Mouse (Mus musculus) midbrain, embryonic 13.5 days (tissue): ENCODE measurements around the gene Gm11034. TPM values are rescaled to one million over a fixed set of nuclear protein-coding genes. Genes with fewer than 3 reads are reported as not detected.

Source experiments
- ATAC-seq: fragments of 200-750 bp; cut with Nextera tagmentation; 2 replicates; pipeline ENCODE4 v1.8.0; 2017; ENCODE audit warnings: mild to moderate bottlenecking, moderate TSS enrichment, moderate library complexity
- H3K27ac ChIP-seq: fragments of 300-500 bp; sonication (generic); 2 replicates; pipeline ENCODE4 v1.5.1; 2015; ENCODE audit warnings: inconsistent platforms, mild to moderate bottlenecking, moderate library complexity
- H3K27me3 ChIP-seq: fragments of 300-500 bp; sonication (generic); 2 replicates; pipeline ENCODE4 v1.6.1; 2015; ENCODE audit warnings: mild to moderate bottlenecking, inconsistent platforms
- H3K36me3 ChIP-seq: fragments of 300-500 bp; sonication (generic); 2 replicates; pipeline ENCODE4 v1.6.1; 2015; ENCODE audit warnings: mild to moderate bottlenecking, inconsistent platforms
- H3K4me1 ChIP-seq: fragments of 300-500 bp; sonication (generic); replicated peaks from 2 replicates; pipeline ENCODE4 v1.6.1; 2015; ENCODE audit warnings: inconsistent platforms
- H3K4me2 ChIP-seq: fragments of 300-500 bp; sonication (generic); replicated peaks from 2 replicates; pipeline ENCODE4 v1.6.1; 2015; ENCODE audit warnings: moderate library complexity, mild to moderate bottlenecking, inconsistent platforms
- H3K4me3 ChIP-seq: fragments of 300-500 bp; sonication (generic); replicated peaks from 2 replicates; pipeline ENCODE4 v1.5.1; 2015; ENCODE audit warnings: mild to moderate bottlenecking, inconsistent platforms
- H3K9ac ChIP-seq: fragments of 300-500 bp; sonication (generic); replicated peaks from 2 replicates; pipeline ENCODE4 v1.6.1; 2015; ENCODE audit warnings: mild to moderate bottlenecking, inconsistent platforms
- H3K9me3 ChIP-seq: fragments of 300-500 bp; sonication (generic); 2 replicates; pipeline ENCODE4 v1.6.1; 2016; ENCODE audit warnings: mild to moderate bottlenecking, inconsistent platforms
- WGBS: fragments of 180-500 bp; shearing (Covaris S2); methylation state at CpG from one replicate; pipeline ENCODE4 v1.1.7; 2015; 5-methylcytosine and 5-hydroxymethylcytosine counted together
- polyA plus RNA-seq: library from polyadenylated mRNA; unstranded; fragments of >200 nt; fragmentation: Nextera tagmentation; extraction: Ambion mirVana; gene quantifications from 2 replicates; pipeline ENCODE4 v1.2.1, GENCODE M21; 2015

Gm11034 gene
- polyA plus RNA-seq, 1 experiment from 2014 or later, result not detected

- no peak for ATAC-seq
- Histone ChIP-seq H3K36me3 (no peaks in the 10 kb centered on the region), H3K4me3 (no peak overlapping the region), H3K4me1 (no peaks in the 10 kb centered on the region), H3K27ac (no peak overlapping the region), H3K9ac (no peak overlapping the region), H3K27me3 (no peaks in the 10 kb centered on the region; the same call in 1 of the 2 replicates), H3K4me2 (no peak overlapping the region), H3K9me3 (peaks cover 13% of the 10 kb centered on the region)
- WGBS, result 77% methylated on average over 1 of the region's 1 CpGs
Observed at GRCm38 (mm10) chr8:72208582-72208981, 4.9 kb downstream of the Gm11034 start.

- ATAC-seq, result no peak
- Histone ChIP-seq H3K36me3 (no peaks in the 10 kb centered on the region), H3K9me3 (peaks cover 14% of the 10 kb centered on the region), H3K27me3 (no peaks in the 10 kb centered on the region), H3K27ac (no peak overlapping the region), H3K4me2 (no peak overlapping the region), H3K4me3 (no peak overlapping the region), H3K4me1 (no peaks in the 10 kb centered on the region), H3K9ac (no peak overlapping the region)
- 59% methylated on average over 8 of the region's 8 CpGs for WGBS
Observed at GRCm38 (mm10) chr8:72197997-72198396, 15.4 kb downstream of the Gm11034 start.

GRCm38 (mm10) chr8:72192065-72192464 is 21.4 kb downstream of the Gm11034 start:
- no peaks in the 10 kb centered on the region for H3K4me1 ChIP-seq
- H3K27ac ChIP-seq, result no peak overlapping the region
- no peaks in the 10 kb centered on the region for H3K36me3 ChIP-seq
- no peak overlapping the region for H3K4me2 ChIP-seq
- H3K9me3 ChIP-seq, result no peaks in the 10 kb centered on the region
- H3K27me3 ChIP-seq, result no peaks in the 10 kb centered on the region
- no peak overlapping the region for H3K9ac ChIP-seq
- no peak overlapping the region for H3K4me3 ChIP-seq
- ATAC-seq, result no peak

- no peak for ATAC-seq
- H3K4me1 ChIP-seq, result no peaks in the 10 kb centered on the region
- no peaks in the 10 kb centered on the region for H3K27me3 ChIP-seq
- H3K36me3 ChIP-seq, result no peaks in the 10 kb centered on the region
- no peaks in the 10 kb centered on the region for H3K9me3 ChIP-seq
- H3K27ac ChIP-seq, result no peak overlapping the region
- no peak overlapping the region for H3K9ac ChIP-seq
- no peak overlapping the region for H3K4me3 ChIP-seq
- no peak overlapping the region for H3K4me2 ChIP-seq
- 91% methylated on average over 2 of the region's 2 CpGs for WGBS
Observed at GRCm38 (mm10) chr8:72190215-72190539, 23.3 kb downstream of the Gm11034 start.

GRCm38 (mm10) chr8:72189417-72190214 is 23.8 kb downstream of the Gm11034 start, which contains the start of gene Hsh2d:
Gene Hsh2d (plus strand): TSS chr8:72189638.
- H3K4me3 ChIP-seq, result no peak within 1 kb of the TSS
- no peak within 1 kb of the TSS for H3K9ac ChIP-seq
- no peak for ATAC-seq
- no peak within 1 kb of the TSS for H3K4me2 ChIP-seq
- WGBS, result 74% methylated on average over 12 of the region's 12 CpGs
- H3K4me1 ChIP-seq, result no peaks in the 10 kb centered on the region
- no peaks in the 10 kb centered on the region for H3K27me3 ChIP-seq
- no peaks in the 10 kb centered on the region for H3K36me3 ChIP-seq
- H3K27ac ChIP-seq, result no peak within 1 kb of the TSS
- H3K9me3 ChIP-seq, result no peaks in the 10 kb centered on the region

- H3K36me3 ChIP-seq, result no peaks in the 10 kb centered on the region
- H3K9ac ChIP-seq, result no peak overlapping the region
- no peak for ATAC-seq
- H3K4me3 ChIP-seq, result no peak overlapping the region
- no peak overlapping the region for H3K4me2 ChIP-seq
- no peak overlapping the region for H3K27ac ChIP-seq
- H3K4me1 ChIP-seq, result no peaks in the 10 kb centered on the region
- no peaks in the 10 kb centered on the region for H3K27me3 ChIP-seq
- 89% methylated on average over 2 of the region's 2 CpGs for WGBS
- no peaks in the 10 kb centered on the region for H3K9me3 ChIP-seq
Observed at GRCm38 (mm10) chr8:72187793-72188331, 25.6 kb downstream of the Gm11034 start.

- ATAC-seq, result no peak
Observed at GRCm38 (mm10) chr8:72183554-72184202, 29.8 kb downstream of the Gm11034 start.

GRCm38 (mm10) chr8:72177346-72177925 is 36.0 kb downstream of the Gm11034 start:
- peak; percentile 66 for ATAC-seq
- H3K27ac ChIP-seq, result no peak overlapping the region
- H3K9ac ChIP-seq, result no peak overlapping the region
- H3K9me3 ChIP-seq, result no peaks in the 10 kb centered on the region
- no peaks in the 10 kb centered on the region for H3K27me3 ChIP-seq
- H3K4me2 ChIP-seq, result no peak overlapping the region
- H3K4me3 ChIP-seq, result no peak overlapping the region
- H3K36me3 ChIP-seq, result peaks cover 96% of the 10 kb centered on the region
- H3K4me1 ChIP-seq, result no peaks in the 10 kb centered on the region
- 62% methylated on average over 5 of the region's 5 CpGs for WGBS

More at GRCm38 (mm10) chr8:72183554-72184202, 29.8 kb downstream of the Gm11034 start:
- Histone ChIP-seq H3K27me3 (no peaks in the 10 kb centered on the region), H3K36me3 (peaks cover 38% of the 10 kb centered on the region), H3K27ac (no peak overlapping the region), H3K4me2 (no peak overlapping the region), H3K9ac (no peak overlapping the region), H3K4me3 (no peak overlapping the region), H3K4me1 (no peaks in the 10 kb centered on the region), H3K9me3 (no peaks in the 10 kb centered on the region)
- 76% methylated on average over 2 of the region's 2 CpGs for WGBS

GRCm38 (mm10) chr8:72169681-72170249 is 43.7 kb downstream of the Gm11034 start:
- Histone ChIP-seq H3K4me2 (no peak overlapping the region), H3K4me3 (no peak overlapping the region), H3K9me3 (no peaks in the 10 kb centered on the region), H3K27ac (no peak overlapping the region), H3K9ac (no peak overlapping the region), H3K4me1 (no peaks in the 10 kb centered on the region), H3K27me3 (no peaks in the 10 kb centered on the region), H3K36me3 (peaks cover 71% of the 10 kb centered on the region)
- ATAC-seq, result no peak
- WGBS, result 92% methylated on average over 3 of the region's 3 CpGs

GRCm38 (mm10) chr8:72169098-72169668 is 44.3 kb downstream of the Gm11034 start:
- Histone ChIP-seq H3K36me3 (peaks cover 70% of the 10 kb centered on the region), H3K9me3 (no peaks in the 10 kb centered on the region), H3K4me1 (no peaks in the 10 kb centered on the region), H3K4me3 (no peak overlapping the region), H3K27ac (no peak overlapping the region), H3K27me3 (no peaks in the 10 kb centered on the region), H3K4me2 (no peak overlapping the region), H3K9ac (no peak overlapping the region)
- WGBS, result 96% methylated on average over 3 of the region's 3 CpGs
- no peak for ATAC-seq
